Mouse (Mus musculus): Measurements from ENCODE around the gene Hc. TPM values are rescaled to one million over a fixed set of nuclear protein-coding genes. Genes with fewer than 3 reads are reported as not detected.

The Hc gene
- 0.38 and 0.40 TPM in 2 replicates for polyA plus RNA-seq (2012; rRNA removed)

GRCm38 (mm10) chr2:35061338-35061737, at the start of gene Hc:
Hc (minus strand) TSS chr2:35061438.
- TF ChIP-seq CTCF (IDR thresholded peaks at IDR 0.05; ENCODE audit: borderline replicate concordance, extremely low read depth, insufficient read depth, insufficient read length), result no peak
- TF ChIP-seq POLR2A (IDR thresholded peaks at IDR 0.05; ENCODE audit: borderline replicate concordance, extremely low read depth, insufficient read depth, insufficient read length, poor library complexity, severe bottlenecking), result no peak
- DNase-seq (ENCODE audit: low read depth), result no peak

GRCm38 (mm10) chr2:35110521-35110920, 49.3 kb upstream of the Hc start:
- no peak for DNase-seq (ENCODE audit: low read depth)
- TF ChIP-seq POLR2A (IDR thresholded peaks at IDR 0.05; ENCODE audit: borderline replicate concordance, extremely low read depth, insufficient read depth, insufficient read length, poor library complexity, severe bottlenecking) (no peak), CTCF (IDR thresholded peaks at IDR 0.05; ENCODE audit: borderline replicate concordance, extremely low read depth, insufficient read depth, insufficient read length) (no peak)

GRCm38 (mm10) chr2:35109924-35110304, 48.7 kb upstream of the Hc start:
- no peak for DNase-seq (ENCODE audit: low read depth)
- TF ChIP-seq CTCF (IDR thresholded peaks at IDR 0.05; ENCODE audit: borderline replicate concordance, extremely low read depth, insufficient read depth, insufficient read length), result no peak
- TF ChIP-seq POLR2A (IDR thresholded peaks at IDR 0.05; ENCODE audit: borderline replicate concordance, extremely low read depth, insufficient read depth, insufficient read length, poor library complexity, severe bottlenecking), result no peak

GRCm38 (mm10) chr2:35109141-35109923, 48.1 kb upstream of the Hc start, which contains the start of gene Cntrl:
Cntrl (plus strand) TSS chr2:35109492.
- peak; percentile 95 for DNase-seq (ENCODE audit: low read depth)
- TF ChIP-seq CTCF (IDR thresholded peaks at IDR 0.05; ENCODE audit: borderline replicate concordance, extremely low read depth, insufficient read depth, insufficient read length) (no peak), POLR2A (IDR thresholded peaks at IDR 0.05; ENCODE audit: borderline replicate concordance, extremely low read depth, insufficient read depth, insufficient read length, poor library complexity, severe bottlenecking) (peak; percentile 49; the same call in 1 of the 2 replicates)

GRCm38 (mm10) chr2:35108712-35109111, 47.5 kb upstream of the Hc start:
- TF ChIP-seq CTCF (IDR thresholded peaks at IDR 0.05; ENCODE audit: borderline replicate concordance, extremely low read depth, insufficient read depth, insufficient read length), result peak; percentile 59; the same call in 1 of the 2 replicates
- no peak for TF ChIP-seq POLR2A (IDR thresholded peaks at IDR 0.05; ENCODE audit: borderline replicate concordance, extremely low read depth, insufficient read depth, insufficient read length, poor library complexity, severe bottlenecking)
- peak; percentile 88 for DNase-seq (ENCODE audit: low read depth)

GRCm38 (mm10) chr2:35107984-35108635, 46.9 kb upstream of the Hc start:
- TF ChIP-seq POLR2A (IDR thresholded peaks at IDR 0.05; ENCODE audit: borderline replicate concordance, extremely low read depth, insufficient read depth, insufficient read length, poor library complexity, severe bottlenecking), result no peak
- TF ChIP-seq CTCF (IDR thresholded peaks at IDR 0.05; ENCODE audit: borderline replicate concordance, extremely low read depth, insufficient read depth, insufficient read length), result peak; percentile 57; the same call in 1 of the 2 replicates
- peak; percentile 53 for DNase-seq (ENCODE audit: low read depth)

GRCm38 (mm10) chr2:35104843-35105242, 43.6 kb upstream of the Hc start:
- no peak for TF ChIP-seq POLR2A (IDR thresholded peaks at IDR 0.05; ENCODE audit: borderline replicate concordance, extremely low read depth, insufficient read depth, insufficient read length, poor library complexity, severe bottlenecking)
- no peak for TF ChIP-seq CTCF (IDR thresholded peaks at IDR 0.05; ENCODE audit: borderline replicate concordance, extremely low read depth, insufficient read depth, insufficient read length)
- DNase-seq (ENCODE audit: low read depth), result no peak

GRCm38 (mm10) chr2:35103558-35103957, 42.3 kb upstream of the Hc start:
- TF ChIP-seq CTCF (IDR thresholded peaks at IDR 0.05; ENCODE audit: borderline replicate concordance, extremely low read depth, insufficient read depth, insufficient read length) (no peak), POLR2A (IDR thresholded peaks at IDR 0.05; ENCODE audit: borderline replicate concordance, extremely low read depth, insufficient read depth, insufficient read length, poor library complexity, severe bottlenecking) (no peak)
- no peak for DNase-seq (ENCODE audit: low read depth)

GRCm38 (mm10) chr2:35102777-35103176, 41.5 kb upstream of the Hc start:
- no peak for TF ChIP-seq CTCF (IDR thresholded peaks at IDR 0.05; ENCODE audit: borderline replicate concordance, extremely low read depth, insufficient read depth, insufficient read length)
- TF ChIP-seq POLR2A (IDR thresholded peaks at IDR 0.05; ENCODE audit: borderline replicate concordance, extremely low read depth, insufficient read depth, insufficient read length, poor library complexity, severe bottlenecking), result no peak

GRCm38 (mm10) chr2:35101443-35101842, 40.2 kb upstream of the Hc start, which contains the start of gene AI182371:
AI182371 (minus strand) TSS chr2:35101543.
- DNase-seq (ENCODE audit: low read depth), result no peak
- TF ChIP-seq CTCF (IDR thresholded peaks at IDR 0.05; ENCODE audit: borderline replicate concordance, extremely low read depth, insufficient read depth, insufficient read length) (no peak), POLR2A (IDR thresholded peaks at IDR 0.05; ENCODE audit: borderline replicate concordance, extremely low read depth, insufficient read depth, insufficient read length, poor library complexity, severe bottlenecking) (no peak)

More at GRCm38 (mm10) chr2:35102777-35103176, 41.5 kb upstream of the Hc start:
- DNase-seq (ENCODE audit: low read depth), result no peak

GRCm38 (mm10) chr2:35100529-35100928, 39.3 kb upstream of the Hc start:
- no peak for DNase-seq (ENCODE audit: low read depth)
- TF ChIP-seq CTCF (IDR thresholded peaks at IDR 0.05; ENCODE audit: borderline replicate concordance, extremely low read depth, insufficient read depth, insufficient read length) (no peak), POLR2A (IDR thresholded peaks at IDR 0.05; ENCODE audit: borderline replicate concordance, extremely low read depth, insufficient read depth, insufficient read length, poor library complexity, severe bottlenecking) (no peak)

Data from brain, embryonic 14.5 days (tissue).